Mouse (Mus musculus) 3134 (cell line): ENCODE data around the gene Frmpd2.

Experiments used
- DNase-seq: peaks from one replicate; pipeline ENCODE4 v3.0.0-alpha.2; 2011; ENCODE audit warnings: low spot score; ENCODE audit not compliant: insufficient read length; ENCODE audit errors: extremely low read depth

The Frmpd2 gene

GRCm38 (mm10) chr14:33503311-33503710 is 31.8 kb downstream of the Frmpd2 start:
- no peak for DNase-seq

- DNase-seq: no peak
Measured at GRCm38 (mm10) chr14:33506696-33507095, 35.2 kb downstream of the Frmpd2 start.

- no peak for DNase-seq
Measured at GRCm38 (mm10) chr14:33508660-33509059, 37.2 kb downstream of the Frmpd2 start.

GRCm38 (mm10) chr14:33513877-33514276 is 42.4 kb downstream of the Frmpd2 start:
- no peak for DNase-seq

GRCm38 (mm10) chr14:33514756-33515285 is 43.3 kb downstream of the Frmpd2 start:
- DNase-seq: no peak

- DNase-seq: no peak
Measured at GRCm38 (mm10) chr14:33521538-33521937, 50.0 kb downstream of the Frmpd2 start.

- DNase-seq: no peak
Measured at GRCm38 (mm10) chr14:33525272-33525983, 53.9 kb downstream of the Frmpd2 start.

GRCm38 (mm10) chr14:33526621-33527020 is 55.1 kb downstream of the Frmpd2 start:
- DNase-seq: no peak

- DNase-seq: no peak
Measured at GRCm38 (mm10) chr14:33527938-33528337, 56.4 kb downstream of the Frmpd2 start.

- DNase-seq: no peak
Measured at GRCm38 (mm10) chr14:33531331-33531912, 59.9 kb downstream of the Frmpd2 start.

- no peak for DNase-seq
Measured at GRCm38 (mm10) chr14:33532792-33533191, 61.3 kb downstream of the Frmpd2 start.

- DNase-seq: peak; percentile 28
Measured at GRCm38 (mm10) chr14:33533516-33533915, 62.0 kb downstream of the Frmpd2 start.

GRCm38 (mm10) chr14:33535317-33535716 is 63.8 kb downstream of the Frmpd2 start:
- DNase-seq: no peak

- no peak for DNase-seq
Measured at GRCm38 (mm10) chr14:33539559-33540167, 68.2 kb downstream of the Frmpd2 start.

- no peak for DNase-seq
Measured at GRCm38 (mm10) chr14:33545565-33546143, 74.2 kb downstream of the Frmpd2 start.

GRCm38 (mm10) chr14:33548650-33549049 is 77.2 kb downstream of the Frmpd2 start:
- DNase-seq: no peak

GRCm38 (mm10) chr14:33549856-33550255 is 78.4 kb downstream of the Frmpd2 start:
- DNase-seq: no peak

GRCm38 (mm10) chr14:33570737-33571136 is 99.2 kb downstream of the Frmpd2 start:
- no peak for DNase-seq

- no peak for DNase-seq
Measured at GRCm38 (mm10) chr14:33573643-33574042, 102.1 kb downstream of the Frmpd2 start.

- no peak for DNase-seq
Measured at GRCm38 (mm10) chr14:33579771-33580484, 108.4 kb downstream of the Frmpd2 start.

GRCm38 (mm10) chr14:33588951-33589350 is 117.5 kb downstream of the Frmpd2 start, which contains the start of gene Ptpn20:
Gene Ptpn20, plus strand, starts transcription at chr14:33589207.
- DNase-seq: no peak
